In the genomic region with DNA sequence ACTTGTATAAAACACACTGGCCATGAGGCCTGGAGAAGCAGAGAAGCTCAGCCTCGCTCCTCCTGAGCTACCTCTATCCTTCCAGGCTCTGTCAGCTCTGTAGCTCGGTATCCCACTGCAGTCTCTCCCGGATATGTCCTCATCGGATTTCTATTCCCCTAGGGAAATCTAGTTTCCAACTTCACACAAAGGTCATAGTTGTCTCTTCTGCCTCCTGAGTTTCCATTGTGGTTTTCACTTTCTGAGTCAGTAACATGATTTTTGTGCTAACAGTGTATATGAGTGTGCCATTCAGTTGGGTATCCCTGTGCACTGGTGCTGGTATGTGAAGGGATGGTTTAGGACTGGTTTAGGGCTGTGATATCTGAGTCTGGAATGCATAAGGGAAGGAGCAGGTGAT, we compare ENCODE assay signal across 15 mouse cellular contexts.
"Had no signal": no experiment of that assay in that cellular context is flagged by ENCODE, and none has a peak within 500 bp of the region (broad histone marks: within the 10 kb centered on the region; RNA-seq: fewer than 3 reads in every experiment).

No protein-coding gene starts in this region.

- H3K27ac ChIP-seq: kidney, embryonic 15.5 days; liver, embryonic 13.5 days; macrophage; midbrain, embryonic 12.5 days; midbrain, embryonic 15.5 days; neural tube, embryonic 13.5 days had no signal

- DNase-seq: kidney, postnatal 10 days; kidney, postnatal 36 days; liver, embryonic 13.5 days; lung, adult 2 months; lung, postnatal 14 days; retina, postnatal 1 day; right cerebral cortex, postnatal 25 days; spleen, adult 18-20 months; thymus, adult 18-20 months; thymus, postnatal 36 days had no signal

- H3K27me3 ChIP-seq: kidney, embryonic 15.5 days; liver, embryonic 13.5 days; midbrain, embryonic 12.5 days; midbrain, embryonic 15.5 days; neural tube, embryonic 13.5 days had no signal

- H3K36me3 ChIP-seq: kidney, embryonic 15.5 days; liver, embryonic 13.5 days; midbrain, embryonic 12.5 days; midbrain, embryonic 15.5 days; neural tube, embryonic 13.5 days had no signal

- H3K4me1 ChIP-seq: kidney, embryonic 15.5 days; liver, embryonic 13.5 days; midbrain, embryonic 12.5 days; midbrain, embryonic 15.5 days; neural tube, embryonic 13.5 days had no signal

- H3K9ac ChIP-seq: kidney, embryonic 15.5 days; liver, embryonic 13.5 days; midbrain, embryonic 12.5 days; midbrain, embryonic 15.5 days; neural tube, embryonic 13.5 days had no signal

- H3K4me2 ChIP-seq: kidney, embryonic 15.5 days; liver, embryonic 13.5 days; midbrain, embryonic 12.5 days; midbrain, embryonic 15.5 days; neural tube, embryonic 13.5 days had no signal

- H3K9me3 ChIP-seq: kidney, embryonic 15.5 days; liver, embryonic 13.5 days; midbrain, embryonic 12.5 days; midbrain, embryonic 15.5 days; neural tube, embryonic 13.5 days had no signal

- H3K4me3 ChIP-seq: kidney, embryonic 15.5 days; liver, embryonic 13.5 days; midbrain, embryonic 12.5 days; midbrain, embryonic 15.5 days; neural tube, embryonic 13.5 days had no signal
